Comparison of ENCODE assay signal across 28 mouse cellular contexts in genomic region chr1:152324024-152324423, GRCm38 (mm10).
A peak's percentile ranks its signal among the peaks of the same experiment; 100 is the strongest.
DNase-seq lines count a peak whose midpoint lies in the region; ATAC-seq and TF ChIP-seq lines count a peak whose summit lies in the region.
"Had no signal": no experiment of that assay in that cellular context is flagged by ENCODE, and none has a peak within 500 bp of the region (broad histone marks: within the 10 kb centered on the region; RNA-seq: fewer than 3 reads in every experiment).

No protein-coding gene starts in this region.

- DNase-seq in forebrain, postnatal 0 days, result no peak
- DNase-seq in forebrain, embryonic 10.5 days (ENCODE audit: extremely low spot score, low spot score), result no peak
- DNase-seq in midbrain, embryonic 10.5 days (ENCODE audit: low spot score), result no peak
- peak; percentile 14 for DNase-seq in brain, embryonic 14.5 days (ENCODE audit: low read depth)
- DNase-seq: adrenal gland, adult 8-10 months; adrenal gland, postnatal 14 days; adrenal gland, postnatal 36 days; B cell, adult 2 months; cerebellum, adult 11 months; cerebellum, adult 18-20 months; cerebellum, adult 8-10 months; cerebellum, adult 9-11 months; cerebellum, postnatal 14 days; cerebellum, postnatal 36 days; embryo, embryonic 11 days had no signal

- H3K27me3 ChIP-seq in forebrain, postnatal 0 days (ENCODE audit: insufficient read depth, low read length), result no peaks in the 10 kb centered on the region
- H3K27me3 ChIP-seq in forebrain, embryonic 10.5 days (ENCODE audit: poor library complexity, severe bottlenecking), result no peaks in the 10 kb centered on the region
- no peaks in the 10 kb centered on the region for H3K27me3 ChIP-seq in hindbrain, embryonic 16.5 days (replicated peaks; ENCODE audit: control insufficient read depth, insufficient read depth, low read length)
- no peaks in the 10 kb centered on the region for H3K27me3 ChIP-seq in hindbrain, embryonic 12.5 days
- no peaks in the 10 kb centered on the region for H3K27me3 ChIP-seq in midbrain, embryonic 16.5 days (ENCODE audit: control insufficient read depth, insufficient read depth, low read depth, low read length)
- no peaks in the 10 kb centered on the region for H3K27me3 ChIP-seq in midbrain, embryonic 10.5 days (ENCODE audit: low read depth, poor library complexity, severe bottlenecking)
- H3K27me3 ChIP-seq: CH12.LX; embryonic facial prominence, embryonic 13.5 days; embryonic facial prominence, embryonic 15.5 days; forebrain, embryonic 13.5 days; forebrain, embryonic 15.5 days; Patski had no signal

- no peaks in the 10 kb centered on the region for H3K4me1 ChIP-seq in forebrain, postnatal 0 days (ENCODE audit: insufficient read depth)
- no peaks in the 10 kb centered on the region for H3K4me1 ChIP-seq in forebrain, embryonic 10.5 days
- no peaks in the 10 kb centered on the region for H3K4me1 ChIP-seq in hindbrain, embryonic 16.5 days (ENCODE audit: control insufficient read depth, insufficient read depth, low read depth, low read length)
- H3K4me1 ChIP-seq in hindbrain, embryonic 12.5 days, result no peaks in the 10 kb centered on the region
- no peaks in the 10 kb centered on the region for H3K4me1 ChIP-seq in midbrain, embryonic 16.5 days (ENCODE audit: control insufficient read depth, insufficient read depth, low read length)
- 0 out of 2 replicates have a peak, but pooled peaks cover 6% of the 10 kb centered on the region for H3K4me1 ChIP-seq in midbrain, embryonic 10.5 days
- H3K4me1 ChIP-seq: forebrain, embryonic 13.5 days; forebrain, embryonic 15.5 days had no signal

- no peak overlapping the region for H3K4me3 ChIP-seq in forebrain, postnatal 0 days (ENCODE audit: low read depth, low read length)
- no peak overlapping the region for H3K4me3 ChIP-seq in forebrain, embryonic 10.5 days
- H3K4me3 ChIP-seq in hindbrain, embryonic 16.5 days (ENCODE audit: low read length), result no peak overlapping the region
- no peak overlapping the region for H3K4me3 ChIP-seq in hindbrain, embryonic 12.5 days
- H3K4me3 ChIP-seq in midbrain, embryonic 16.5 days (ENCODE audit: low read depth, low read length), result no peak overlapping the region
- H3K4me3 ChIP-seq in midbrain, embryonic 10.5 days, result no peak overlapping the region
- H3K4me3 ChIP-seq: embryonic facial prominence, embryonic 13.5 days; embryonic facial prominence, embryonic 15.5 days; erythroblast, embryonic 14.5 days; forebrain, embryonic 13.5 days; forebrain, embryonic 15.5 days had no signal

- H3K9me3 ChIP-seq in forebrain, postnatal 0 days (ENCODE audit: low read length), result no peaks in the 10 kb centered on the region
- no peaks in the 10 kb centered on the region for H3K9me3 ChIP-seq in forebrain, embryonic 10.5 days
- no peaks in the 10 kb centered on the region for H3K9me3 ChIP-seq in hindbrain, embryonic 16.5 days (ENCODE audit: control insufficient read depth, low read length)
- no peaks in the 10 kb centered on the region for H3K9me3 ChIP-seq in hindbrain, embryonic 12.5 days (replicated peaks)
- no peaks in the 10 kb centered on the region for H3K9me3 ChIP-seq in midbrain, embryonic 16.5 days (replicated peaks; ENCODE audit: control insufficient read depth, low read length, poor library complexity, severe bottlenecking)
- no peaks in the 10 kb centered on the region for H3K9me3 ChIP-seq in midbrain, embryonic 10.5 days (replicated peaks)
- H3K9me3 ChIP-seq: embryonic facial prominence, embryonic 13.5 days; embryonic facial prominence, embryonic 15.5 days; forebrain, embryonic 13.5 days; forebrain, embryonic 15.5 days; G1E had no signal

- H3K36me3 ChIP-seq in forebrain, postnatal 0 days (ENCODE audit: insufficient read depth), result no peaks in the 10 kb centered on the region
- H3K36me3 ChIP-seq in forebrain, embryonic 10.5 days (replicated peaks), result no peaks in the 10 kb centered on the region
- H3K36me3 ChIP-seq in hindbrain, embryonic 16.5 days (ENCODE audit: control insufficient read depth, insufficient read depth, low read length), result no peaks in the 10 kb centered on the region
- H3K36me3 ChIP-seq in hindbrain, embryonic 12.5 days, result no peaks in the 10 kb centered on the region
- H3K36me3 ChIP-seq in midbrain, embryonic 16.5 days (ENCODE audit: control insufficient read depth, insufficient read depth, low read length), result no peaks in the 10 kb centered on the region
- no peaks in the 10 kb centered on the region for H3K36me3 ChIP-seq in midbrain, embryonic 10.5 days
- H3K36me3 ChIP-seq: embryonic facial prominence, embryonic 13.5 days; embryonic facial prominence, embryonic 15.5 days; forebrain, embryonic 15.5 days; G1E had no signal

- H3K4me2 ChIP-seq in forebrain, postnatal 0 days (ENCODE audit: low read depth), result no peak overlapping the region
- H3K4me2 ChIP-seq in hindbrain, embryonic 16.5 days (ENCODE audit: low read length), result no peak overlapping the region
- H3K4me2 ChIP-seq in hindbrain, embryonic 12.5 days (replicated peaks), result no peak overlapping the region
- H3K4me2 ChIP-seq in midbrain, embryonic 16.5 days (ENCODE audit: low read length), result no peak overlapping the region
- H3K4me2 ChIP-seq: embryonic facial prominence, embryonic 13.5 days; embryonic facial prominence, embryonic 15.5 days; forebrain, embryonic 13.5 days; forebrain, embryonic 15.5 days had no signal

- peak; percentile 53 for ATAC-seq in forebrain, postnatal 0 days
- ATAC-seq in hindbrain, embryonic 16.5 days, result peak; percentile 52; the same call in 1 of the 2 replicates
- no peak for ATAC-seq in hindbrain, embryonic 12.5 days (ENCODE audit: low FRiP score)
- peak; percentile 39 for ATAC-seq in midbrain, embryonic 16.5 days
- ATAC-seq: activated CD4-positive, CD25-positive, alpha-beta regulatory T cell, adult 4 months; CD4-positive, CD25-positive, alpha-beta regulatory T cell, adult 4 months; forebrain, embryonic 13.5 days; forebrain, embryonic 15.5 days; Patski had no signal

- TF ChIP-seq POLR2A in brain, embryonic 14.5 days (IDR thresholded peaks at IDR 0.05; ENCODE audit: borderline replicate concordance, extremely low read depth, insufficient read depth, insufficient read length, poor library complexity, severe bottlenecking), result no peak

- H3K9ac ChIP-seq in forebrain, postnatal 0 days, result no peak overlapping the region
- H3K9ac ChIP-seq in hindbrain, embryonic 16.5 days (ENCODE audit: low read depth, low read length), result no peak overlapping the region
- H3K9ac ChIP-seq in hindbrain, embryonic 12.5 days, result no peak overlapping the region
- H3K9ac ChIP-seq in midbrain, embryonic 16.5 days (ENCODE audit: low read depth, low read length), result no peak overlapping the region
- H3K9ac ChIP-seq: embryonic facial prominence, embryonic 13.5 days; embryonic facial prominence, embryonic 15.5 days; forebrain, embryonic 13.5 days; forebrain, embryonic 15.5 days had no signal

- H3K27ac ChIP-seq in forebrain, postnatal 0 days (ENCODE audit: low read depth, low read length), result no peak overlapping the region
- H3K27ac ChIP-seq in forebrain, embryonic 10.5 days, result no peak overlapping the region
- H3K27ac ChIP-seq in hindbrain, embryonic 16.5 days (ENCODE audit: low read depth, low read length), result no peak overlapping the region
- H3K27ac ChIP-seq in hindbrain, embryonic 12.5 days, result no peak overlapping the region
- H3K27ac ChIP-seq in midbrain, embryonic 16.5 days (ENCODE audit: low read length), result no peak overlapping the region
- no peak overlapping the region for H3K27ac ChIP-seq in midbrain, embryonic 10.5 days (replicated peaks)
- H3K27ac ChIP-seq: embryonic facial prominence, embryonic 13.5 days; embryonic facial prominence, embryonic 15.5 days; forebrain, embryonic 13.5 days; forebrain, embryonic 15.5 days had no signal

- 67% methylated on average over 6 of the region's 6 CpGs for WGBS in forebrain, postnatal 0 days
- WGBS in forebrain, embryonic 10.5 days, result 93% methylated on average over 6 of the region's 6 CpGs
- WGBS in hindbrain, embryonic 16.5 days, result 67% methylated on average over 6 of the region's 6 CpGs
- WGBS in hindbrain, embryonic 12.5 days, result 88% methylated on average over 6 of the region's 6 CpGs
- WGBS in midbrain, embryonic 16.5 days, result 71% methylated on average over 6 of the region's 6 CpGs
- WGBS in midbrain, embryonic 10.5 days, result 85% methylated on average over 6 of the region's 6 CpGs

- TF ChIP-seq CTCF in forebrain, postnatal 0 days (IDR thresholded peaks at IDR 0.05; ENCODE audit: low read depth), result no peak
- TF ChIP-seq CTCF in brain, embryonic 14.5 days (IDR thresholded peaks at IDR 0.05; ENCODE audit: borderline replicate concordance, extremely low read depth, insufficient read depth, insufficient read length), result no peak
